Mouse (Mus musculus): ENCODE data around the gene Olfr969. TPM values are rescaled to one million over a fixed set of nuclear protein-coding genes. Genes with fewer than 3 reads are reported as not detected.
"Not testable (repeated sequence)": the region's sequence is repeated elsewhere in the genome, so short reads cannot be mapped to it uniquely, and the experiment has no call there.

Gene Olfr969
- not detected in 2 replicates for polyA plus RNA-seq (2012; rRNA removed)

DNA sequence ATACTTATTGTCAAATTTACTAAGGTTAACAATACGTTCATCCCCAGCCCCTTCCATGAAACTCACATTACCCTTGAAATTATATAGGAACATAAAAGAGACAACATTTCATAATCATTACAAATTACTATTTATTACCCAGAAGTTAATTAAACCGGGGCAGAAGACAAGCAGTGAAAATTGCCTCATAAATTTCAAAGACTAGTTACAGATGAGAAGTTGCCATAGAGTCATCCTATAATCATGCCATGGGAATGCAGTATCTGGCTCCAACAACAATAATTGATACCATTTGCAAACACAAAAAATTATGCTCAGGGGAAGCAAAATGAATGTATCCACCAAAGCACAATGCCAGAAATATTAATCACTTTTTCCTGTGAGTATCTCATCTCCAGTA is at the start of gene Olfr969:
Gene Olfr969, plus strand, starts transcription at position 388 of the 400 bp plus-strand sequence.
- no peak for DNase-seq (ENCODE audit: low spot score)

DNA sequence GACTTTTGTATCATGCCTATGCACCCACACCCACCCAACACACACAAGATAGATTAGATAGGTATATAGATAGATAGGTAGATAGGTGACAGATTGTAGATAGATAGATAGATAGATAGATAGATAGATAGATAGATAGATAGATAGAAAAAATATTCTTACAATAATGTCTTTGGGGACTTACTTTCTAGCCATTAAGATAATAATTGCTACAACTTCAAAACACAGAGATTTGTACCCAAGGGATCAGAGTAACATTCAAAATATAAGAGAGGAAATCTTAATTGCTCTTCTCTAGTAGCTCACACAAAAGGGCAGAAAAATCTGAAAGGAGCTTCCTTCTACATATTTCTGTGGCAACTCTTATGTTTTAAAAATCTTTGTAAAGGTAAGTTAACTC is 44.8 kb upstream of the Olfr969 start, which contains the start of gene Olfr967:
Gene Olfr967, plus strand, starts transcription at position 301 of the 400 bp plus-strand sequence.
- no peak for DNase-seq (ENCODE audit: low spot score)

DNA sequence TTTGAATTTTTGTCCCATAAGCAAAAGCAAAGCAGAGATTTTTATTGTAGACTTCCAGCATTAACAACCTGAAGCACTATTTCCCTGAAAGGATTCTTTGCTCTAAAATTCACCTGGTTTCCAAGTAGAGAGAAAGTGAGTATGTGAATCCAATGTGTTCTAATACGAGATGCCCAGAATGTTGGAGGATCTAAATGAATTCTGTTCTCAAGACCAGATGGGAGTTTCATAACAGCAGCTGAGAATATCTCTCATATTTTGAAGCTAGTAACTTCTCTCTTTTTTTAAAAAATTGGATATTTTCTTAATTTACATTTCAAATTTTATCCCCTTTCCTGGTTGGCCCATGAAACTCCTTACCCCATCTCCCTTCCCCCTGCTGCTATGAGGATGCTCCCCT is 44.3 kb upstream of the Olfr969 start:
- DNase-seq (ENCODE audit: low spot score): no peak

DNA sequence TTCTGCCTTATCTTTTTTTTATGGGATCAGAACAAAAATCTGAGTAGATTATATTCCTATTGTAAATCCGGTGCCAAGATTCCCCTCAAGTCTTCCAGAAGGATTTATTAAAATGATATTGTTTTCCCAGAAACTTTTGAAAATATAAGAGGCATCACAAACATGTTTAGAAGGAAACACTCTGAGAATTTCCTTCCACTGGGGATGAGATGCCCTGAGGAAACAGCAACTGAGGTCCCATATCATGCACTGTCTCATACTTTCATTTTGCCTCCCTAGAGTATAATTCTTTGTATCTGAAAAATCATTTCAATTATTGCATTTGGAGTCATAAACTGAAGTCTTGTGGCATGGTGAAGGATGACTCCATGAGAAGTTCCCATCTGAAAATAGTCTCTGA is 7.6 kb upstream of the Olfr969 start, which contains the start of gene Olfr968:
Gene Olfr968, minus strand, starts transcription at position 101 of the 400 bp plus-strand sequence.
- DNase-seq (ENCODE audit: low spot score): no peak

DNA sequence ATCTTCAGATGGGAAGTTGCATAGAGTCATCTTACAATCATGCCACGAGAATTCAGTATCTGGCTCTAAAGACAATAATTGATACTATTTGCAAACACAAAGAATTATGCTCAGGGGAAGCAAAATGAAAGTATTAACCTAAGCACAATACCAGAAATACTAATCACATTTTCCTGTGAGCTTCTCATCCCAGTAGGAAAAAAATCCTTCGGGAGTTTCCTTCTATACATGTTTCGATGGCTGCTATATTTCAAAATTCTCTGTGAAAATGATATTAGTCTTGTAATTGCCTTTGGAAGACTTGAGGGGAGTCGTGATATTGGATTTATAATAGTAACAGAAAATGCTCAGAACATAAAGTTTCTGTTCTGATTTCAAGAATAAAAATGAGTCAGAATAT is 17.8 kb downstream of the Olfr969 start, which contains the start of gene Olfr970:
Gene Olfr970, plus strand, starts transcription at position 301 of the 400 bp plus-strand sequence.
- DNase-seq (ENCODE audit: low spot score): no peak

DNA sequence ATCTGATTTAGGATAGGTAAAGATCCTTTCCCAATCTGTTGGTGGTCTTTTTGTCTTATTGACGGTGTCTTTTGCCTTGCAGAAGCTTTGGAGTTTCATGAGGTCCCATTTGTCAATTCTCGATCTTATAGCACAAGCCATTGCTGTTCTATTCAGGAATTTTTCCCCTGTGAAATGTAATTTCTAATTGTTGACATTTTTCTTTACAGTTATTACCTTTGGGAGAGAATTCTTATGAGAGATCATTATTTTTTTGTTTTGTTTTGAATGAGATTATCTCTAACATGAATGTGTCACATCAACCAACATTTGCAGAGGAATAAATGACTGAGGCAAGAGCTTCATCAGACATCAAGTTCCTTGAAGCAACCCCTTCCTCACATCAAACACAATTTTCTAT is 45.8 kb downstream of the Olfr969 start, which contains the start of gene Olfr971:
Gene Olfr971, plus strand, starts transcription at position 301 of the 400 bp plus-strand sequence.
- DNase-seq (ENCODE audit: low spot score): not testable (repeated sequence)

Other genes with a start within 250 kb of the Olfr969 start
- not detected in 2 replicates for gene Olfr958, start 236.9 kb upstream of the Olfr969 start, polyA plus RNA-seq (2012; rRNA removed)
- not detected in 2 replicates for gene Olfr959, start 215.4 kb upstream of the Olfr969 start, polyA plus RNA-seq (2012; rRNA removed)
- gene AW551984, start 186.5 kb upstream of the Olfr969 start, polyA plus RNA-seq (2012; rRNA removed): 14.8 and 16.8 TPM in 2 replicates
- gene Olfr148, start 180.3 kb upstream of the Olfr969 start, polyA plus RNA-seq (2012; rRNA removed): not detected in 2 replicates
- gene Olfr960, start 169.6 kb upstream of the Olfr969 start, polyA plus RNA-seq (2012; rRNA removed): not detected in 2 replicates
- gene Olfr961, start 145.9 kb upstream of the Olfr969 start, polyA plus RNA-seq (2012; rRNA removed): not detected in 2 replicates
- not detected in 2 replicates for gene Olfr963, start 123.7 kb upstream of the Olfr969 start, polyA plus RNA-seq (2012; rRNA removed)
- gene Olfr149, start 83.8 kb upstream of the Olfr969 start, polyA plus RNA-seq (2012; rRNA removed): not detected in 2 replicates
- not detected in 2 replicates for gene Olfr965, start 79.6 kb upstream of the Olfr969 start, polyA plus RNA-seq (2012; rRNA removed)
- gene Olfr150, start 60.0 kb upstream of the Olfr969 start, polyA plus RNA-seq (2012; rRNA removed): not detected in 2 replicates
- gene Olfr967, start 44.7 kb upstream of the Olfr969 start, polyA plus RNA-seq (2012; rRNA removed): not detected in 2 replicates
- not detected in 2 replicates for gene Olfr968, start 7.7 kb upstream of the Olfr969 start, polyA plus RNA-seq (2012; rRNA removed)
- not detected in 2 replicates for gene Olfr970, start 17.9 kb downstream of the Olfr969 start, polyA plus RNA-seq (2012; rRNA removed)
- gene Olfr971, start 45.9 kb downstream of the Olfr969 start, polyA plus RNA-seq (2012; rRNA removed): not detected in 2 replicates
- not detected in 2 replicates for gene Olfr972, start 75.5 kb downstream of the Olfr969 start, polyA plus RNA-seq (2012; rRNA removed)
- gene Olfr229, start 116.4 kb downstream of the Olfr969 start, polyA plus RNA-seq (2012; rRNA removed): not detected in 2 replicates
- gene Olfr974, start 146.6 kb downstream of the Olfr969 start, polyA plus RNA-seq (2012; rRNA removed): not detected in 2 replicates
- not detected in 2 replicates for gene Olfr975, start 161.1 kb downstream of the Olfr969 start, polyA plus RNA-seq (2012; rRNA removed)
- not detected in 2 replicates for gene Olfr976, start 170.2 kb downstream of the Olfr969 start, polyA plus RNA-seq (2012; rRNA removed)
- gene Olfr978, start 201.2 kb downstream of the Olfr969 start, polyA plus RNA-seq (2012; rRNA removed): not detected in 2 replicates
- not detected in 2 replicates for gene Olfr979, start 212.5 kb downstream of the Olfr969 start, polyA plus RNA-seq (2012; rRNA removed)
- not detected in 2 replicates for gene Olfr980, start 218.6 kb downstream of the Olfr969 start, polyA plus RNA-seq (2012; rRNA removed)
- gene Olfr981, start 230.5 kb downstream of the Olfr969 start, polyA plus RNA-seq (2012; rRNA removed): not detected in 2 replicates